Mouse (Mus musculus) monocyte, adult 2 months (primary cell): Measurements from ENCODE around the gene Capns2.

Source experiments
- DNase-seq, 2 experiments: peaks; one replicate each; pipeline ENCODE4 v3.0.0; 2022; ENCODE audit warnings: low spot score in 2 of 2, low read depth in 1 of 2

Gene Capns2

GRCm38 (mm10) chr8:92903488-92904135 is 2.4 kb downstream of the Capns2 start:
- no peak for DNase-seq

DNA sequence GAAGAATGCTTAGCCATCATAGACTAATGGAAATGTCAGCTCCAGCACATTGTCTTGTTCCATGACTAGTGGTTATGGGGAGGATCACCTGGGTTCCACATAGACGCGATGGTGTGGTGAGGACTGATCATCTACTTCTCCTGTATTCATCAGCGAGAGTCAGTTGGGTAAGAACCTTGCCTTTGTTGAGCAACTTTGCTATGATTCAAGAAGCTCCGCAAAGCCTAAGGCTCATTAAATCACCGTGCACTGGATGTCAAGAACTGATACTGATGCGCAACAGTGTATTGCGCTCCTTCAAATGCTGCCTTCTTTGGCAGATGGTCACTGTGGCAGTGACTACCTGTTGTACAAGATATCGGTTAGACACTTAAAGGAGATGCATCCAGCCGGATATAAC is 5.3 kb downstream of the Capns2 start:
- DNase-seq: no peak

- no peak for DNase-seq
Observed at GRCm38 (mm10) chr8:92908448-92908847, 7.2 kb downstream of the Capns2 start.

DNA sequence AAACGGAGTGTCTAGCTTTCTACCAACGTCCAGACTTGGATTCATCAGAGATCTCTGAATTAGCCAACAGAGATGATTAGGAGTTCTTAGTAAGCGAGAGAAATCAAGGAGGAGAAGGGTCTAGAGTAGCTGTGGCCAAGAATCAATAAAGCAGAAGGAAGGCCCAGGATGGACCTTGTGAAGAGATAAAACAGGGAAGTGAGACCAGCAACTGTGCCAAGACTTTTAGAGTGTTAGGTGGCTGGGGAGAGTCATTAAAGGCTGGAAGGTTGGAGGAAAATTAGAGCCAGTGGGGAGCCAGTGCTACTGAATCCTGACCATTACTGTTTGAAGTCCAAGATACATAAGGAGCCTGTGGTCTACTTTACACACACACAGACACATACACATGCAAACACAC is 10.3 kb downstream of the Capns2 start:
- DNase-seq: no peak

GRCm38 (mm10) chr8:92913396-92913795 is 12.2 kb downstream of the Capns2 start:
- no peak for DNase-seq

- no peak for DNase-seq
Observed at GRCm38 (mm10) chr8:92916082-92916481, 14.9 kb downstream of the Capns2 start.

DNA sequence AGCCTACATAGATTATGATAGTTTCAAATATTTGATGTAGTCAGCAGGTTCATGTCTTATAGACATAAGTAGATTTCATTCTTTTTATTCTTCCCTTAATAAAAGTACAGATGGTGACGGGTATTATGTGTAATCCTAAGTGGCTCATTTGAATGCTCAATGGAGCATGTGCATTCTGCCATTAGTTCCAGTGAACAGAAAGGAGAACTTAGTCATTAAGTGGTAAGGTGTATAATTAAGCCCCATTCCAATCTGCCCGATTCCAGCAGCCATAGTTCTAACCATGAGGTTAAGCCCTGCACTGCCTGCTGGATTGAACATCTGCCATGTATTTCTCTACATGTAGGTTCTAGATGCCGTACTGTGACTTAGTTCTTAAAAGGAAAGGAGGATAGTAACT is 20.6 kb downstream of the Capns2 start:
- no peak for DNase-seq

DNA sequence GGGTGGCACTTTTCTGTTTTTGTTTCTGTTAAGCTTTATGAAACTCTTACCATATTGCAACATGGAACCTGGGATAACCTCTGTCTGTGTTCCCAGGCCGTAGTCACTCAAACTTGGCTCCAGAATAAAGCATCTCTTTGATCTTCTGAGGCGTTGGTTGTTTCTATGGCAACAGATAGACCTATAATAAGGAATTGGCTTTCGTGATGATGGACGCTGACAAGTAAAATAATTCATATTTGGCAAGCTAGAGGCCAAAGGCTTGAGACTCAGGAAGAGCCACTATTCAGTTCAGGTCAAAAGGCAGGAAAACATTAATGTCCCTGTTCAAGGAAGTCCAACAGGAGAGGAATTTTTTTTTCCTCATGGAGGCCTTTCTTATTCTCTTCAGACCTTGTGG is 27.8 kb downstream of the Capns2 start:
- no peak for DNase-seq

GRCm38 (mm10) chr8:92938056-92938455 is 36.8 kb downstream of the Capns2 start:
- DNase-seq: no peak

DNA sequence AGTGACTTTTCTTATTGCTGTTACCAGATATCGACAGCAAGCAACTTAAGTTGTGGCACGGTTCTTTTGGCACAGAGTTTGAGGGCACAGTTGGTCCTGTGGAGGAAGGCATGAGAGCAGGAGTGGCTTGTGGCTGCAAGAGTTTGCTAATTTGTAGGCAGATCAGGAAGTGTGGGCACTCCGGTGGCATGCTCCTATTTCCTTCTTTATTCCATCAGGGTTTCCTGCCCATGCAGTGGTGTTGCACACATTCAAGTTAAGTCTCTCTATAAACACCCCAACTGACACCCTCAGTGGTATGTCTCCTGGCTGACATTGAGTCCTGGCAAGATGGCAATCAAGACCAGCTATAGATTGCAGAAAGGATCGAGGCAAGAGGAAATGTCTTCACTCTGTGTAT is 47.9 kb downstream of the Capns2 start:
- DNase-seq: no peak

- no peak for DNase-seq
Observed at GRCm38 (mm10) chr8:92950639-92951371, 49.6 kb downstream of the Capns2 start.
